Mouse (Mus musculus): ENCODE measurements around the gene Arl10.
"Not testable (repeated sequence)": the region's sequence is repeated elsewhere in the genome, so short reads cannot be mapped to it uniquely, and the experiment has no call there.

Arl10 gene

DNA sequence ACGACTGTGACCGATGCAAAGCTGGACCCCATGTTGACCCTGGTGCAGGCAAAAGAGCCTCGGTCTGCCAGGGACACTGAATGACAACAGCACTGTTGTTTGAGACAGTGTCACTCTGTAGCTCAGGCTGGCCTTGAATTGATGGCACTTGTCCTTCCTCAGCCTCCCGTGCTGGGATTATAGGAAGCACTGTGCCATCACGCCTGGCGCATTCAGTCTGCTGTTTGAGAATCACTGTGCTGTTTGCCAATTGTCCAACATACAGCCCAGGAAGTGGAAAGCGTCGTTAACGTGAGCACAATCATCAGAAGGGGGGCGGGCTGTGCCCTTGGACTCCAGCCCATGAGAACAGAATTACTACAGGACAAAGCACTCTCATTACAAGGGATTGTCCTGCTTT, 7.3 kb downstream of the Arl10 start:
- no peak for DNase-seq (ENCODE audit: low spot score in 2 of 2)

DNA sequence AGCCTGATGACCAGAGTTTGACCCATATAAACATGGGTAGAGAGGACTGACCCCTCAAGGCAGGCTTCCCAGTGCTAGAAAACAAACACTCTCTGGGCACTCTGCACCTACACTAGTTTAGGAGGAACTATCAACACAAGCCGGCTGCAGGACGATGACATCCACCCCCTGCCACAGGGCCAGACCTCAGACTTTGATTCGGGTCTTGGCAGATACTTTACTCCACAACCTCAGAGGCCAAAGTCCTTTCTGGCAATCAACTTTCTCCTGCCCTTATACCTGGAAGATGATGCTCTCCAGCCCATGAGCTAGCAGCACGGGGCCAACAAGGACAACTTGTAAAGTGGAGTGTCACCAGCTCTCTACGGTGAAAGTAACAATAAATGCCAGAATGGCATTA, 8.0 kb downstream of the Arl10 start:
- DNase-seq (ENCODE audit: low spot score in 2 of 2): no peak

DNA sequence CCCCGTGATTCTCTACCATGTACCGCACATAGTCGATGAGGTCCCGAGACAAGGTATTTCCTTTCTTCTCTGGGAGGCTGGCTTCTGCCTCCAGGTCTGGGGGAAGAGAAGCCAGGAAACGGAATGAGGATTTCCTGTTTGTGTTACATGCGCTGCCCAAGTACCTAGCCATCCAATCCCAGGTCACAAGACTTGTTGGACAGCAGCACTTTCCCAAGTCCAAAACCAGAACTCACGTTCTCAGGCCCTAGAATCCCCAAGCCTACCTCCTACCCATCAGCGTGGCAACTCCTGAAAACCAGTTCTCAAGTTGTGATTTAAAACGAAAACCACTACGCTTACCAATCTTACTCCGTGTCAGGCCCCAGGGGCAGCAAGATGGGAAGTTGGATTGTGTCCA, 11.0 kb downstream of the Arl10 start:
- DNase-seq (ENCODE audit: low spot score in 2 of 2): no peak

GRCm38 (mm10) chr13:54589414-54589995, 14.7 kb downstream of the Arl10 start:
- DNase-seq (ENCODE audit: low spot score in 2 of 2): no peak

DNA sequence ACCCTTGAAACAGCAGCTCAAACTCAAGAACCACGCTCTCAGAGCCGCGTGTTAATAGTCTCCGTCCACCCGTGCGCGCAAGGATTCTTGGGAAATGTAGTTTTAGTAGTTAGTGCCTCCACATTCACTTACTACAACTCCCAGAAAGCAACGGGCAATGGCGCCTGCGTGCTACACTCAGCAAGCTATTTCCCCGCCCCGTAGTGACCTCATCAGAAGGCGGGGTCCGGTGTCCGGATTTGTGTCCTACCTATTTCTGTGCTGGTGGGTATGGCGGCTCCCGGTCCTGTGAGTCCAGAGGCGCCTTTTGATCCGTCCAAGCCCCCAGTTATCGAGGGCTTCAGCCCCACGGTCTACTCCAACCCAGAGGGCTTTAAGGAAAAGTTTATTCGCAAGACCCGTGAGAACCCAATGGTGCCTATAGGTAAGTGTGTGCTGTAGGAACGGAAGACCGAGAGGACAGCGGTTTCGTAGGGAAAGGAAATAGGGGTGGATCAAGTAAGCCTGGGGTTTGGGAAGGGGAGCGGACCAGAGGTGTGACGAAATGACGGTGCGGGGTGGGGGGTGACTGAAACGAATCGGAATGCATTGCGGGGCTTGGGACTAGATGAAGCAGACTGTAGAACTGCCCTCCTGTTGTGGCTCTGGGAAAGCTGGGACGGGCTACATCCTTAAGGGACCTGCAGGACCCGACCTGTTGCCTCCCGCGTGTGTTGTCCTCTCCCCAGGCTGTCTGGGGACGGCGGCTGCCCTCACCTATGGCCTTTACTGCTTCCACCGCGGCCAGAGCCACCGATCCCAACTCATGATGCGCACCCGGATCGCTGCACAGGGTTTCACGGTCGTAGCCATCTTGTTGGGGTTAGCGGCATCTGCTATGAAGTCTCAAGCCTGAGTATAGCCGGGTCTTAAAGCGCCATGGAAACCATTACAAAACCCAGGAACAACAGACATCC, 15.5 kb downstream of the Arl10 start, which contains the start of the genes Nop16 and Higd2a:
Nop16 (minus strand) TSS at position 95 of the 956 bp plus-strand sequence.
Higd2a (plus strand) TSS at position 212 of the 956 bp plus-strand sequence.
- peak; percentile 98 to 99 for DNase-seq (ENCODE audit: low spot score in 2 of 2)

DNA sequence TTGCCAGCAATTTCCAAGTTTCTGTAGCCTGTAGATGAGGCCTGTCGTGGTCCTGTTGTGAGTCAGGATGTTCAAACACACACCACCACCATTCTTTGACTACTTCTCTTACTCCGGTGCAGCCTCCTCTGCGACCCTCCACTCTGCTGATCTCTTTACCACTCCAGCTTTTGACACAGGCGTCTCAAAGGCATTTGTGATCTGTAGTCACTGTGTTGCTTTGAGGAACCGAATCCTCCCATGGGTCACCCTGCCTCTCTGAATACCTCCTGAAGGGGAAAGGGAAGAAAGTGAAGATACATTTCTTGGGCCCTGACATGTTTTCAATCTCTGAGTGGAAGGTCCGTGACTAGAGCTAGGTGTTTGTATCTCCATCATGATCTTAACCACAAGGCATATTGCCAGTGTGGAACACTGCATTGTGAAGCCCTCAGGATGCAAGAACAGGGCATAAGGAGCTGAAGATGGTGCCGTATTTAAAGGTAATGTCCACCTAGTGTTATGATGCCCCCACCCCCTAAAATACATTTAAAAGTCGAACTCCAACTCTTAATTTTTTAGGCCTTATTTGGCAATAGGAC, 17.1 kb downstream of the Arl10 start:
- no peak for DNase-seq (ENCODE audit: low spot score in 2 of 2)

GRCm38 (mm10) chr13:54593617-54594016, 18.8 kb downstream of the Arl10 start:
- peak in 1 of 2 experiments; percentile 62 for DNase-seq (ENCODE audit: low spot score in 2 of 2)

DNA sequence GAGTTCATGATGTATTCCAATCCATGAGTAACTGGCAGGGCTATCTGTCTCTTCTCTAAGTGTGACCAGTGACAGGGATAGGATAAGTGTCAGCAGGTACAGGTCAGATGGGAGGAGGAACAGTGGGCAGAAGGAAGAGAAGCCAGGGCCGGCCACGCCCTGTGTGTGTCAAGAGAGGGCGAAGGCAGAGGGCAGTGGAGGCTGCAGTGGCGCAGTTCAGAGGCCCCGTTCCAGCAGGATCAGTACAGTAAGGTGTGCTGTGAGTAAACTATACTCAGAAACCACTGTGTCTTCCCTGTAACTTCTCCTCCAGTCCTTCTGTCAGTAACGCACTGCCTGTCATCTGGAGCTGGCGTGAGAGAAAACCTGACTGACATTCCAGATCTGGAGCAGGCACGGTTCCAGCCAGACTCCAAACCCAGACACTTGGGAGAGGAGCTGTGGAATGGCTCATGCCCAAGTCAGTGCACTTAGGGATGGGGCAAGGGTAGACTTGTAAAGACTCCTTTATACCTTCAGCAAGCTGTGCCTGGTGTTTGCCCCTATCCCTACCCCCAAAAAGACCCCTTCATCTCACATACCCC, 21.4 kb downstream of the Arl10 start:
- no peak for DNase-seq (ENCODE audit: low spot score in 2 of 2)

DNA sequence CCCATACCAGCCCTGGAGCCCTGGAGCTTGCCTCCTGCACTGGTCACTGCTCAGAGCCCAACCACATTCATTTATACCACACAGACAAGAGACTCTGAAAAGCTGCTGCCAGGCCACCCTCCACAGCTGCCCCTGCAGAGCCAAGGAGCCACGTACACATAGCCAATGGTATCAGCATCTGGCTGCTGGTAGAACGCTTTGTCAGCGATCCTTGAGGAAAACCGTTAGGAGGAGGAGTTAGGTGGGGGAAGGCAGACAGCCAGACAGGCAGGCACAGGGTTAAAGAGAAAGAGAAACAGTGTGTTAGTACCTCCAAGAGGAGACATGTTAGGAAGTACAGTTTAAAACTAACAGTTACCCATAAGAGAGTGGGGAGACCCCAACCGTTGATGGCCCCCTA, 22.1 kb downstream of the Arl10 start:
- DNase-seq (ENCODE audit: low spot score in 2 of 2): no peak

GRCm38 (mm10) chr13:54598622-54599143, 23.9 kb downstream of the Arl10 start:
- DNase-seq (ENCODE audit: low spot score in 2 of 2): no peak

- DNase-seq (ENCODE audit: low spot score in 2 of 2): no peak
Measured at GRCm38 (mm10) chr13:54602639-54603111, 27.9 kb downstream of the Arl10 start.

GRCm38 (mm10) chr13:54603501-54603900, 28.7 kb downstream of the Arl10 start:
- DNase-seq (ENCODE audit: low spot score in 2 of 2): no peak

GRCm38 (mm10) chr13:54604221-54604620, 29.4 kb downstream of the Arl10 start:
- no peak for DNase-seq (ENCODE audit: low spot score in 2 of 2)

DNA sequence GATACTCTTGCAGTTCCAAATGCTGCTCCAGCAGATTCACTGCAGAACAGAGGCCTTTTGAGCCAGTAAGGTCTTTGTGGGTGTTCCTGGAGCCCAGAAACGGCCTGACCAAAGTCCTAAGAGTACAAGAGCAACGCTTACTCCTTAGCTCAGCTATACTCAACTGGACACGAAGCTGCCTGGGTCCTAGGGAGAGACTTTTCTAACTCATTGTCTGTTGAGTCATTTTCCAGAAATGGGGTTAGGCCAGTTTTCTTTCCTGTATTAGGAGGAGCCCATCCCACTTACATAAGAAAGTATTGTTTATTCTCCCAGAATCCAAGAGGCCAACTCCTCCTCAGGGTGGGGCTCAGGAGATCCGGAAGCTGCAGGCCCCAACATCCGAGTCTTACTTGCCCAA, 30.6 kb downstream of the Arl10 start:
- no peak for DNase-seq (ENCODE audit: low spot score in 2 of 2)

DNA sequence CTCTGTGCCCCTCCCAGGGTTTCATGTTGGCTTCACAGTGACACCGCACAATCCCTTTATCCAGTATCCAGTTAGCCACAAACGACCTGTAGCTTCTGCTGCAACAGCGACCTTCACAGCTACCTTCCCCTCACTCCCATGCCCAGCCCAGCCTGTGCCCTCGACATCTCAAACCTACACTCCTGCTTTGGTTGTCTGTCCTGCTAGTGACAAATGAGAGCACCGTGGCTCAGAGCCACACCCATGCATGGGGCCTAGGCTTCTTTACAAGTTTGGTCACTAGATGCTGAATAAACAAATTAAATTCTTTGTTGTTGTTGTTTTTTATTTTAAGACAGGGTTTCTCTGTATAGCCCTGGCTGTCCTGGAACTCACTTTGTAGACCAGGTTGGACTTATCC, 32.4 kb downstream of the Arl10 start:
- DNase-seq (ENCODE audit: low spot score in 2 of 2): no peak

DNA sequence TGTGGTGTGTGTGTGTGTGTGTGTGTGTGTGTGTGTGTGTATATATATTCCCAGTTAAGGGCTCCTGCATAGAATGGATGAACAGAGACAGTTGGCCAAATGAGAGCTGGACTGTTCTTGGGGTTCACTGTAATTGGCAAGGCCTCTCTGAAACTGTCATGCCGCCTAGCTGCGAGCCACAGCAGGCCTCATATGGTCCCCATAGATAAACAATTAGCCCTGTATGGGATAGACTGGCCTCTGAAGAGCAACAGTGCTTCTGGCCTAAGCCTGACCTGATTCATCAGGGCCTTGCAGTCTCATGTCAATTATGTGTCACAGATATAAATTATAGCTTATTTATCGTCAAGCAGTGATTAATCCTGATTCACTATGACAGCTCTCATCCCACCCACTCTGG, 33.2 kb downstream of the Arl10 start:
- no peak for DNase-seq (ENCODE audit: low spot score in 2 of 2)

DNA sequence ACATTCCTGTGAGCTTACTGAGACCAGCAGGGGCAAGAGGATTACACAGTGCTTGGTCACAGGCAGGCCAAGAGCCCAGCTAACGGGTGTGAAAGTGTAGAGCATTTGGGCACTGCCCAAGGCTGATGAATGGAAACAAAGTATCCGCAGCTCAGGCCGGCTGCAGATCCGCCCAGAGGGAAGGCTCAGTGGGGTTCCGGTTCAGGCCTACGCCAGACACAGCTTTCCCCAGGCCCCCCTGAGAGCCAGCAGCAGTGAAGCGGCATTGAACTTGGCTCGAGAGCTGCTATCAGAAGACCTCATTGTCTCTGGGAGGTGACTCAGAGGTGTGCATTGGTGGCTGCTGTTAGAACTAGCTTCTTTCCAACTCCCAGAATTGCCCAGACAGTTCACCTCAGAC, 33.9 kb downstream of the Arl10 start:
- DNase-seq (ENCODE audit: low spot score in 2 of 2): peak; percentile 67 to 69

GRCm38 (mm10) chr13:54609301-54609700, 34.5 kb downstream of the Arl10 start:
- no peak for DNase-seq (ENCODE audit: low spot score in 2 of 2)

GRCm38 (mm10) chr13:54610613-54610971, 35.8 kb downstream of the Arl10 start:
- no peak for DNase-seq (ENCODE audit: low spot score in 2 of 2)

DNA sequence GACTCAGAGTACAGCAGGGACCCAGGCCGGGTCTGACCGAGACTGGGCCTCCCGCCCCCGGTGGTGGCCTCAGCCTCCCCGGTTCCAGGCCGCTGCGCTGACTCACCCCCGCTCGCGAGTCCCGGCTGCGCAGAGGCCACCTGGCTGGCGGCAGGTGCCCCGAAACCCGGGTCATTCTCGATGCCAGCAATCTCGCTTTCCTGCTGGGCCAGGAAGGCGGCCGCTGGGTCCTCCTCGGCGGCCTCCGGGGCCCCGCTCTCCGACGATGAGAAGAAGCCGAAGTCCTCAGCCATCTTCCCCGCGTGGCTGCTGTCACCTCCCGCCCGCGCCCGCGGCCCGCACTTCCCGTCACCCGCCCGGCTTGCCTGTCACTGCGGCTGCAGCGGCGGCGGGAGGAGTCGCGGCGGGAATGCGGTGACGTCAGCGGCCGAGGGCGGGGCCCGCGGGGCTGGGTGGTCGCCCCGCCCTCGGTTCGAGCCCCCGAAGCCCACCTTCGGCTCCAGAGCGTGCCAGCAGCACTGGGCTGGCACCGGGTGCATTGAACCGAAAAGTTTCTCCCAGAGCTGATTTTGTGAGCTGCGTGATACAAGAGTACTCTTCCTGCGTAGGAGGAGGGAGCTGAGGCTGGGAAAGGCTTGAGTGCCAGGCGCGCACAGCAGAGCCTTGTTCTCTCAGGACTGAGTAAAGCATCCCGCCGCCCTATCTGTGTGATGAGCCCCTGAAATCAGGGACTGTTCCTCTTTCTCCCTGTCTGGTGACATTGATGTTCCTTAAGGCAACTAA, 36.3 kb downstream of the Arl10 start, which contains the start of gene Cltb:
Cltb (minus strand) TSS at position 373 of the 783 bp plus-strand sequence.
- DNase-seq (ENCODE audit: low spot score in 2 of 2): peak; percentile 93 to 95

- not testable (repeated sequence) for DNase-seq (ENCODE audit: low spot score in 2 of 2)
Measured at GRCm38 (mm10) chr13:54613141-54613540, 38.3 kb downstream of the Arl10 start.

All from right cerebral cortex, postnatal 10 days (tissue).